Mouse (Mus musculus) 3T3-L1 (cell line): ENCODE results near the gene Hoxc8.

ENCODE experiments used
- DNase-seq: peaks from one replicate; pipeline ENCODE4 v3.0.0-alpha.2; 2015; ENCODE audit warnings: low read depth, low spot score

Gene Hoxc8

GRCm38 (mm10) chr15:103034043-103034806 is 43.8 kb downstream of the Hoxc8 start:
- no peak for DNase-seq

GRCm38 (mm10) chr15:103034807-103035547 is 44.6 kb downstream of the Hoxc8 start:
- DNase-seq, result no peak

DNA sequence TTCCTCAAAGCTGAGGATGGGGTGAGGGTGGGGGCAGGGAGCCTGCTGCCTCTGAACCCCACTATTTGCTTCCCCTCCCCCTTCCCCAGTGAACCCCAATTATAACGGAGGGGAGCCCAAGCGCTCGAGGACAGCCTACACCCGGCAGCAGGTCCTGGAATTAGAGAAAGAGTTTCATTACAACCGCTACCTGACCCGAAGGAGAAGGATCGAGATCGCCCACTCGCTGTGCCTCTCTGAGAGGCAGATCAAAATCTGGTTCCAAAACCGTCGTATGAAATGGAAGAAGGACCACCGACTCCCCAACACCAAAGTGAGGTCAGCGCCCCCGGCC is 45.1 kb downstream of the Hoxc8 start:
- DNase-seq, result no peak

DNA sequence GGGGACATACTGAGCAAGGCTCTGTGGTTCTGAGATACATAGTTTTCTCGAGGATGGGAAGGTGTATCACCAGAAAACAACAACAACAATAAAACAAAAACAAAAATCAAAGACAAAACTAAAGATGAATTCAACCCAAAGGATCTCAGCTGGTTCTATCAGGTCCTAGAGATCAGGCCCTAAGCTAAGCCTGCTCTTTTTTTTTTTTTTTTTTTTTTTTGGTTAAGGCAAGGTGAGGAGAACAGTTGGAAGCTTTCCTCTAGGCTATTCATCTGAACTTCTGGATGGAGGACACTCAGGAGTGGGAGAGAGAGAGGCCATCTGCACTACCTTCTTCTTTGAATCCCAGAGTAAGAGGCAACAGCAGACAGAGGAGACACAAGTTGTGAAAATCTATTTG is 47.2 kb downstream of the Hoxc8 start:
- no peak for DNase-seq

DNA sequence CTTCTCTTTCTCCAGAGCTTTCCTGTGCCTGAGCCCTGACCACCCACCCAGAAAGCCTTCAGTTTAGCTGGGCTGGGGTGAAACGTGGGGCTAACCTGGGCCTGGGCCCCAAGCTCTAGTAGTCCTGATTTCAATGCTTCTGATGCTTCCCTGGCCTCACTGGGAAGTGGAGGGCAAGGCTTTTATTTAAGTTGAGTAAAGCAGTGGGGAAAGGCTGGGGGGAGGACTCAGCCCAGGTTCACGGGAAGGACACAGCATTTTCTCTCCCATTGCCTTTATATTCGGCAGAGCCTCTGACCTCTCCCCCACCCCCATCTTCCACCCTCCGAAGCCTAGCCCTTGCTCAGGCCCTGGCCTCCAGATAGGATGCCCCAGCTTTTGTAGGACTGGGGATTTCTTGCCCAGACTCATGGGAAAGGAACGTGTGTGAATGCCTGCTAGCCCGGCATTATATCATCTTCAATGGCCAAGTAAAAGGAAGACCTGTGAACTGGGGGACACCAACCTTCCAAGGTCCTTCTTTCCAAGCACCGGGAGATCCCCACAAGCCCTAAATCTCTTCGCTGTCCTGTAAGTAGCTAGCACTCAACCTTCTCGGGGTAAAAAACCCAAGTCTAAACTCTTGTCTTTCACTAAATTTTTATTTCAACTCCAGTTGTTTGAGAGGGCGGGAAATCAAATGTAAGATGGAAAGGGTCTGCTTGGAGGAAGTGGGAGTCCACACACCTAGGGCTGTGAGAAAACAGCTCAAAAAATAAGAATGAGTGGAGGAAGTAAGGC is 48.5 kb downstream of the Hoxc8 start:
- no peak for DNase-seq

DNA sequence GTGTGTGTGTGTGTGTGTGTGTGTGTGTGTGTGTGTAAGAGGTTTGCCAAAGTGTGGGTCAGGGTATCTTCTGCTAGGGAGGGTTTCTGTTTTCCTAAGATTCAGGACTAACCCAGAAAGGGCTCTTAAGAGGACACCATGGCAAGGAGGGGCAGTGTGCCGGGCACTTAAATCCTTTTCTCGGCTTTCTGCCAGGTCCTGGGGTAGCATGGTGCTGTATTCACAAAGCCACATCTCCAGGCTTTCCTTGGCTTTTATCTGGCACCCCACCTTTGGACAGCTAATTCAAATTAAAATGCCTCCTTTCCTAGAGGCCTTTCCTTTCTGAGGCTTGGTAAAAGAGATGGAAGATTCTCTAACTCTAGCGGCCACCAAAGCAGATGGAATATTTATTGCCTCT is 49.2 kb downstream of the Hoxc8 start:
- DNase-seq, result no peak

- no peak for DNase-seq
Measured at GRCm38 (mm10) chr15:103040601-103041000, 50.2 kb downstream of the Hoxc8 start.

DNA sequence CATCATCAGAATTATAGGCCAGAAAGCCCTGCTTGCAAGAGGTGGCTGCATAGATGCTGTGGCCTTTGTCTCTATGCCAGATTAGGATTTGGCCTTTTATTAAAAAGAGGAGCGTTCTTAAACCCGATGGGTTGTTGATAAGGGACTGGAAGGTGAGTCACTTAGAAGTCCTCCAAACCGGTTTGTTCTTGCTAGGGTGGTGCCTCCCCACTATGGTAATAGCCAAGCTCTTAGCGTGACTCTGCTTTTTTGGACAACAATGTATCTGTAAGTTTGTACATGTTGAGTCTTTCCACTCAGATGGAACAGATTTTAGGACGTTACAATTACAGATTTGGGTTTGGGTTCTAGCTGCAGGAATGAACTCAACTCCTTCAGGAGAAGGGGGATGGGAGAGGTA is 51.2 kb downstream of the Hoxc8 start:
- no peak for DNase-seq

- no peak for DNase-seq
Measured at GRCm38 (mm10) chr15:103042209-103042608, 51.8 kb downstream of the Hoxc8 start.
